Mouse (Mus musculus) heart, embryonic 14.5 days (tissue): Measurements from ENCODE around the gene Agrn. TPM values are rescaled to one million over a fixed set of nuclear protein-coding genes. Genes with fewer than 3 reads are reported as not detected.

Experiments
- ATAC-seq: fragments of 200-750 bp; cut with Nextera tagmentation; 2 replicates; pipeline ENCODE4 v1.8.0; 2017; ENCODE audit warnings: low read depth, moderate TSS enrichment; ENCODE audit not compliant: insufficient number of reproducible peaks, insufficient read depth, low FRiP score
- H3K27ac ChIP-seq, 2 experiments: fragments of 200-500 bp in 1 of 2; fragments of 300-500 bp in 1 of 2; sonication (generic) in 1 of 2; replicated peaks in 1 of 2; 2 replicates each; pipeline ENCODE4 v1.5.1; 2012 to 2014; ENCODE audit warnings: low read depth in 2 of 2, low read length in 2 of 2, control low read depth in 1 of 2, mild to moderate bottlenecking in 1 of 2, mixed read lengths in 1 of 2; ENCODE audit not compliant: control insufficient read depth in 1 of 2, insufficient read depth in 1 of 2
- H3K27me3 ChIP-seq: fragments of 300-500 bp; sonication (generic); 2 replicates; pipeline ENCODE4 v1.6.1; 2014; ENCODE audit warnings: mild to moderate bottlenecking, low read length, control low read depth; ENCODE audit not compliant: control insufficient read depth, insufficient read depth
- H3K36me3 ChIP-seq: fragments of 300-500 bp; sonication (generic); 2 replicates; pipeline ENCODE4 v1.6.1; 2014; ENCODE audit warnings: mild to moderate bottlenecking, control low read depth, low read length, mixed read lengths; ENCODE audit not compliant: control insufficient read depth, insufficient read depth
- H3K4me1 ChIP-seq, 2 experiments: fragments of 200-500 bp in 1 of 2; fragments of 300-500 bp in 1 of 2; sonication (generic) in 1 of 2; 2 replicates each; pipeline ENCODE4 v1.6.1; 2012 to 2014; ENCODE audit warnings: low read length in 2 of 2, control low read depth in 1 of 2, mixed read lengths in 1 of 2; ENCODE audit not compliant: control insufficient read depth in 2 of 2, insufficient read depth in 2 of 2
- H3K4me2 ChIP-seq: fragments of 300-500 bp; sonication (generic); 2 replicates; pipeline ENCODE4 v1.6.1; 2014; ENCODE audit warnings: mild to moderate bottlenecking, low read length
- H3K4me3 ChIP-seq, 2 experiments: fragments of 200-500 bp in 1 of 2; fragments of 300-500 bp in 1 of 2; sonication (generic) in 1 of 2; 2 replicates each; pipeline ENCODE4 v1.5.1; 2012 to 2014; ENCODE audit warnings: low read length in 2 of 2, mild to moderate bottlenecking in 2 of 2, control low read depth in 1 of 2, low read depth in 1 of 2, moderate library complexity in 1 of 2; ENCODE audit not compliant: control insufficient read depth in 1 of 2, insufficient read depth in 1 of 2
- H3K9ac ChIP-seq: fragments of 300-500 bp; sonication (generic); 2 replicates; pipeline ENCODE4 v1.6.1; 2014; ENCODE audit warnings: mild to moderate bottlenecking, low read length
- H3K9me3 ChIP-seq: fragments of 300-500 bp; sonication (generic); 2 replicates; pipeline ENCODE4 v1.6.1; 2016; ENCODE audit warnings: low read length, control low read depth; ENCODE audit not compliant: control insufficient read depth
- WGBS: fragments of 180-500 bp; shearing (Covaris S2); extraction: QIAGEN DNeasy Blood & Tissue Kit; methylation state at CpG from one replicate; pipeline ENCODE4 v1.1.7; 2014; 5-methylcytosine and 5-hydroxymethylcytosine counted together
- microRNA-seq: library from miRNA; unstranded; fragments of <30 nt; microRNA quantifications from one replicate; pipeline ENCODE4, GENCODE M21; 2016
- polyA plus RNA-seq: library from polyadenylated mRNA; unstranded; fragments of >200 nt; fragmentation: Nextera tagmentation; extraction: Ambion mirVana; gene quantifications from 2 replicates; pipeline ENCODE4 v1.2.1, GENCODE M21; 2014

Gene Agrn
- polyA plus RNA-seq, 1 experiment from 2014 or later = 47.0 TPM

DNA sequence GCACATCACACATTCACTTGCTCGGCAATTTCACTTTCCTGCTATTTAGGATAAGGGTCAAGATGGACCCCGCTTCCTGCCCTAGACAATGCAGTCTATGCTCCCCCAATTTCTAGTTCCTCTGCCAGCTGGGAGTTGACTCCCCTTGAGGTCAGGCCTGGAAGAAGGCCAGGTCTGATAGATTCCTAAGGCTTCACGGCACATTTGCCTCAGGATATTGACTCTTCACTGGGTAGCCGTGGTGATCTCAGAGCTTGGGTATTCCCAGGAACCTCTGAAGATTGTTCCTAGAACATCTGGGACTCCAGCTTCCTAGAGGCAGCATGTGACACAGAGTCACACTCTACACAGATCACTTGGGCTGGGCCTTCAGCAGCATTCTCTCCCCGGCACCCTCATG lies 68.5 kb downstream of the Agrn start:
- H3K4me2 ChIP-seq = no peak overlapping the region

DNA sequence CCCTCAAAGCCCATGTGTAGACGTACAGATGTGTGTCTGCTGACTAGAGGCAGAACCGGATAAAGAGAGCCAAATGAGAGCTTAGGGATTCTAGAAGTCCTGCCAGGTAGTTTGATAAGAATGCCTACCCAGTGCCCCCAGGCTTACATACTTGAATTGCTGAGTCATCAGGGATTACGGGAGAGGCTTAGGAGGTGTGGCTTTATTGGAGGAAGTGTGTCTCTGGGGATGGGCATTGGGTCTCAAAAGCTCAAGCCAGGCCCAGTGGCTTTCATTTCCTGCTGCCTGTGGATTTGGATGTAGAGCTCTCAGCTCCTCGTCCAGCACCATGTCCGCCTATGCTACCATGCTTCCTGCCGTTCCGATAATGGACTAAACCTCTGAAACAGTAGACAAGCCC lies 70.4 kb downstream of the Agrn start:
- H3K27ac ChIP-seq = no peak overlapping the region
- no peak overlapping the region for H3K4me3 ChIP-seq
- 80% methylated on average over 7 of the region's 7 CpGs for WGBS
- no peaks in the 10 kb centered on the region for H3K9me3 ChIP-seq
- H3K36me3 ChIP-seq = peaks cover 48% of the 10 kb centered on the region
- no peak for ATAC-seq
- no peaks in the 10 kb centered on the region for H3K27me3 ChIP-seq
- H3K9ac ChIP-seq = no peak overlapping the region
- H3K4me1 ChIP-seq = no peaks in the 10 kb centered on the region; a peak in 1 of 4 replicates
- H3K4me2 ChIP-seq = no peak overlapping the region

More for the DNA sequence above, 68.5 kb downstream of the Agrn start:
- Histone ChIP-seq H3K9me3 (no peaks in the 10 kb centered on the region), H3K4me1 (no peaks in the 10 kb centered on the region; a peak in 1 of 4 replicates), H3K9ac (no peak overlapping the region), H3K27me3 (no peaks in the 10 kb centered on the region), H3K4me3 (no peak overlapping the region), H3K36me3 (peaks cover 29% of the 10 kb centered on the region), H3K27ac (no peak overlapping the region)
- no peak for ATAC-seq
- WGBS = 73% methylated on average over 5 of the region's 5 CpGs

DNA sequence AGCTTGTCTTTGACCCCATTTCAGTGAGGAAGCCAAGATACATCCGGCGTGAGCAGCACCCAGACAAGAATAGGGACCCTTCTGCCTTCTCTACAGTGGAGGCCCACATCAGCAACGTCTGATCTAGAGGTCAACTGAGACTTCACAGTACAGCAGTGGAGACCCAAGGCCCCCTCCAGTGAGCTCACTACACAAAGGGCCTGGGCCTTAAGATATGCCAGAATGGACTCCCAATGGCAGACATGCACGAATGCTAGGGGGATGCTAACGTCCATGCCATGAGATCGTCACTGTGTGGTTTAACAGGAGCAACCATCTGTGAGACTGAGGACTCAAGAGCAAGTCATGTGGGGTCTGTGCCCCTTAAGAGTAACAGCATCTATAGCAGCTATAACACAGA lies 71.9 kb downstream of the Agrn start:
- ATAC-seq = no peak
- 94% methylated on average over 6 of the region's 6 CpGs for WGBS
- H3K27me3 ChIP-seq = no peaks in the 10 kb centered on the region
- no peak overlapping the region for H3K9ac ChIP-seq
- H3K4me1 ChIP-seq = no peaks in the 10 kb centered on the region
- no peak overlapping the region for H3K4me3 ChIP-seq
- H3K9me3 ChIP-seq = no peaks in the 10 kb centered on the region
- H3K4me2 ChIP-seq = no peak overlapping the region
- H3K27ac ChIP-seq = no peak overlapping the region
- peaks cover 62% of the 10 kb centered on the region for H3K36me3 ChIP-seq

DNA sequence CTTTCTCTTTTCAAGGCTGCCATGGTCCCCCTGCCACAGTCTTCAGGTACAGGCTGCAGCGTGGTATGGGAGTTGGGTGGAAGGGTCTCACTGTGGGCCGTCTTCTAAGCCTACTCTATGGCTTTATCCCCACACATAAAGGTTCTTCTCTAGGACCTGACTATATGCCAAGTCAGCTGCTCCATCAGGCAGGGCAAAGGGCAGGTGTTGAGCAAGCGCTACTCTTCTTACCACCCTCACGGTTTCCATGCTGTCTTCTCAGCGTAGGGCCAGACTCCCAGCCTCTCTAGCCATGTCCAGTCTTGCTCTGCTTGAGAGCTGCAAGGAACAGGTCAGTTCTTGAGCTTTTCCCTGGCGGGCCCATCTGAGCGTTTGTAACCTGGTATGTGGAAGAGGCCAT lies 73.2 kb downstream of the Agrn start:
- H3K27me3 ChIP-seq = no peaks in the 10 kb centered on the region

More for the DNA sequence above, 73.2 kb downstream of the Agrn start:
- Histone ChIP-seq H3K4me3 (no peak overlapping the region), H3K9ac (no peak overlapping the region), H3K36me3 (peaks cover 75% of the 10 kb centered on the region), H3K27ac (no peak overlapping the region), H3K4me1 (no peaks in the 10 kb centered on the region), H3K4me2 (no peak overlapping the region), H3K9me3 (no peaks in the 10 kb centered on the region)
- 88% methylated on average over 7 of the region's 7 CpGs for WGBS
- ATAC-seq = no peak

Small RNA genes within 50 kb of the gene (microRNA-seq; reads per million reads assigned to microRNA genes)
- 4.8 reads per million, percentile 13 among the genes with 10 or more reads in this experiment for gene Mir7658

Other genes starting within 250 kb of the Agrn start
- gene C1qtnf12, start 235.2 kb downstream of the Agrn start, polyA plus RNA-seq = 26.8 and 29.2 TPM in 2 replicates
- gene B3galt6, start 204.8 kb downstream of the Agrn start, polyA plus RNA-seq = 8.9 and 11.5 TPM in 2 replicates
- 133 and 137 TPM in 2 replicates for gene Sdf4, start 204.6 kb downstream of the Agrn start, polyA plus RNA-seq
- 0.51 and 0.57 TPM in 2 replicates for gene Tnfrsf4, start 183.6 kb downstream of the Agrn start, polyA plus RNA-seq
- gene Tnfrsf18, start 171.3 kb downstream of the Agrn start, polyA plus RNA-seq = 2.2 and 2.3 TPM in 2 replicates
- 0.11 and 0.26 TPM in 2 replicates for gene Ttll10, start 138.1 kb downstream of the Agrn start, polyA plus RNA-seq
- gene 9430015G10Rik, start 87.5 kb downstream of the Agrn start, polyA plus RNA-seq = 12.0 and 14.6 TPM in 2 replicates
- gene Rnf223, start 67.0 kb downstream of the Agrn start, polyA plus RNA-seq = 0.07 and 0.22 TPM in 2 replicates
- 0.84 and 1.4 TPM in 2 replicates for gene Isg15, start 3.3 kb upstream of the Agrn start, polyA plus RNA-seq
- 0.84 and 1.4 TPM in 2 replicates for gene AW011738, start 5.8 kb upstream of the Agrn start, polyA plus RNA-seq
- gene Perm1, start 18.4 kb upstream of the Agrn start, polyA plus RNA-seq = 6.1 and 6.5 TPM in 2 replicates
- 13.5 and 15.3 TPM in 2 replicates for gene Plekhn1, start 37.4 kb upstream of the Agrn start, polyA plus RNA-seq
- 37.0 and 38.2 TPM in 2 replicates for gene Noc2l, start 38.5 kb upstream of the Agrn start, polyA plus RNA-seq
- gene Samd11, start 58.2 kb upstream of the Agrn start, polyA plus RNA-seq = 0.40 and 0.41 TPM in 2 replicates
- not detected in 2 replicates for gene Vmn2r-ps159, start 133.6 kb upstream of the Agrn start, polyA plus RNA-seq